Mouse (Mus musculus): ENCODE results near the gene Pcdh9. TPM values are rescaled to one million over a fixed set of nuclear protein-coding genes. Genes with fewer than 3 reads are reported as not detected.

Gene Pcdh9
- polyA plus RNA-seq, 2 experiments = 6.4 to 44.0 TPM

- no peak overlapping the region for H3K4me2 ChIP-seq (replicated peaks; ENCODE audit: low read depth, low read length, severe bottlenecking)
- ATAC-seq (ENCODE audit: low FRiP score, low read depth) = no peak
- TF ChIP-seq POLR2A (IDR thresholded peaks at IDR 0.05; ENCODE audit: borderline replicate concordance, extremely low read depth, insufficient read depth, insufficient read length) = no peak
- no peak overlapping the region for H3K27ac ChIP-seq (replicated peaks; ENCODE audit: low read depth, low read length)
- H3K4me3 ChIP-seq (replicated peaks; ENCODE audit: low read length) = no peak overlapping the region
- H3K9ac ChIP-seq (ENCODE audit: low read depth, low read length, severe bottlenecking) = no peak overlapping the region
- no peaks in the 10 kb centered on the region for H3K9me3 ChIP-seq (ENCODE audit: control insufficient read depth, low read length)
- peaks cover 9% of the 10 kb centered on the region; the same call in 1 of the 2 replicates for H3K4me1 ChIP-seq (ENCODE audit: control insufficient read depth, insufficient read depth, low read length)
- no peaks in the 10 kb centered on the region for H3K27me3 ChIP-seq (ENCODE audit: control insufficient read depth, insufficient read depth, low read length)
- 45% methylated on average over 2 of the region's 2 CpGs for WGBS
- no peak for DNase-seq (ENCODE audit: low spot score)
- H3K36me3 ChIP-seq (ENCODE audit: control insufficient read depth, insufficient read depth, low read length) = no peaks in the 10 kb centered on the region
Measured at GRCm38 (mm10) chr14:93083140-93083539, 807.3 kb downstream of the Pcdh9 start.

- Histone ChIP-seq H3K27me3 (ENCODE audit: control insufficient read depth, insufficient read depth, low read length) (no peaks in the 10 kb centered on the region), H3K27ac (replicated peaks; ENCODE audit: low read depth, low read length) (no peak overlapping the region), H3K4me2 (replicated peaks; ENCODE audit: low read depth, low read length, severe bottlenecking) (no peak overlapping the region), H3K4me1 (ENCODE audit: control insufficient read depth, insufficient read depth, low read length) (peaks cover 9% of the 10 kb centered on the region; the same call in 1 of the 2 replicates), H3K9ac (ENCODE audit: low read depth, low read length, severe bottlenecking) (no peak overlapping the region), H3K9me3 (ENCODE audit: control insufficient read depth, low read length) (no peaks in the 10 kb centered on the region), H3K4me3 (replicated peaks; ENCODE audit: low read length) (no peak overlapping the region), H3K36me3 (ENCODE audit: control insufficient read depth, insufficient read depth, low read length) (no peaks in the 10 kb centered on the region)
- TF ChIP-seq POLR2A (IDR thresholded peaks at IDR 0.05; ENCODE audit: borderline replicate concordance, extremely low read depth, insufficient read depth, insufficient read length) = no peak
- ATAC-seq (ENCODE audit: low FRiP score, low read depth) (no peak), DNase-seq (ENCODE audit: low spot score) (peak; percentile 18)
- WGBS = 0% methylated on average over 2 of the region's 2 CpGs
Measured at GRCm38 (mm10) chr14:93080910-93081309, 809.6 kb downstream of the Pcdh9 start.

- WGBS = 73% methylated on average over 2 of the region's 2 CpGs
- Histone ChIP-seq H3K4me3 (replicated peaks; ENCODE audit: low read length) (no peak overlapping the region), H3K27me3 (ENCODE audit: control insufficient read depth, insufficient read depth, low read length) (no peaks in the 10 kb centered on the region), H3K4me1 (ENCODE audit: control insufficient read depth, insufficient read depth, low read length) (peaks cover 5% of the 10 kb centered on the region; the same call in 1 of the 2 replicates), H3K27ac (replicated peaks; ENCODE audit: low read depth, low read length) (no peak overlapping the region), H3K9ac (ENCODE audit: low read depth, low read length, severe bottlenecking) (no peak overlapping the region), H3K4me2 (replicated peaks; ENCODE audit: low read depth, low read length, severe bottlenecking) (no peak overlapping the region), H3K36me3 (ENCODE audit: control insufficient read depth, insufficient read depth, low read length) (no peaks in the 10 kb centered on the region), H3K9me3 (ENCODE audit: control insufficient read depth, low read length) (no peaks in the 10 kb centered on the region)
- TF ChIP-seq POLR2A (IDR thresholded peaks at IDR 0.05; ENCODE audit: borderline replicate concordance, extremely low read depth, insufficient read depth, insufficient read length) = no peak
- DNase-seq (ENCODE audit: low spot score) = no peak
- no peak for ATAC-seq (ENCODE audit: low FRiP score, low read depth)
Measured at GRCm38 (mm10) chr14:93075761-93076160, 814.7 kb downstream of the Pcdh9 start.

GRCm38 (mm10) chr14:93072346-93072745 is 818.1 kb downstream of the Pcdh9 start:
- Histone ChIP-seq H3K9ac (ENCODE audit: low read depth, low read length, severe bottlenecking) (no peak overlapping the region), H3K27me3 (ENCODE audit: control insufficient read depth, insufficient read depth, low read length) (no peaks in the 10 kb centered on the region), H3K4me3 (replicated peaks; ENCODE audit: low read length) (no peak overlapping the region), H3K9me3 (ENCODE audit: control insufficient read depth, low read length) (no peaks in the 10 kb centered on the region), H3K4me1 (ENCODE audit: control insufficient read depth, insufficient read depth, low read length) (peaks cover 3% of the 10 kb centered on the region; the same call in 1 of the 2 replicates), H3K36me3 (ENCODE audit: control insufficient read depth, insufficient read depth, low read length) (no peaks in the 10 kb centered on the region), H3K27ac (replicated peaks; ENCODE audit: low read depth, low read length) (no peak overlapping the region), H3K4me2 (replicated peaks; ENCODE audit: low read depth, low read length, severe bottlenecking) (no peak overlapping the region)
- WGBS = 81% methylated on average over 5 of the region's 5 CpGs
- no peak for TF ChIP-seq POLR2A (IDR thresholded peaks at IDR 0.05; ENCODE audit: borderline replicate concordance, extremely low read depth, insufficient read depth, insufficient read length)
- no peak for ATAC-seq (ENCODE audit: low FRiP score, low read depth)
- DNase-seq (ENCODE audit: low spot score) = no peak

GRCm38 (mm10) chr14:93070140-93070539 is 820.3 kb downstream of the Pcdh9 start:
- DNase-seq (ENCODE audit: low spot score) = no peak
- WGBS = 59% methylated on average over 4 of the region's 4 CpGs
- H3K4me2 ChIP-seq (replicated peaks; ENCODE audit: low read depth, low read length, severe bottlenecking) = no peak overlapping the region
- H3K9me3 ChIP-seq (ENCODE audit: control insufficient read depth, low read length) = no peaks in the 10 kb centered on the region
- no peak for ATAC-seq (ENCODE audit: low FRiP score, low read depth)
- no peak overlapping the region for H3K27ac ChIP-seq (replicated peaks; ENCODE audit: low read depth, low read length)
- no peak overlapping the region for H3K4me3 ChIP-seq (replicated peaks; ENCODE audit: low read length)
- no peak for TF ChIP-seq POLR2A (IDR thresholded peaks at IDR 0.05; ENCODE audit: borderline replicate concordance, extremely low read depth, insufficient read depth, insufficient read length)
- peaks cover 3% of the 10 kb centered on the region; the same call in 1 of the 2 replicates for H3K4me1 ChIP-seq (ENCODE audit: control insufficient read depth, insufficient read depth, low read length)
- H3K36me3 ChIP-seq (ENCODE audit: control insufficient read depth, insufficient read depth, low read length) = no peaks in the 10 kb centered on the region
- H3K9ac ChIP-seq (ENCODE audit: low read depth, low read length, severe bottlenecking) = no peak overlapping the region
- no peaks in the 10 kb centered on the region for H3K27me3 ChIP-seq (ENCODE audit: control insufficient read depth, insufficient read depth, low read length)

Measured in limb, embryonic 14.5 days (tissue).